Mouse (Mus musculus) small intestine, adult 2 months (tissue): Measurements from ENCODE around the gene Pla2g3. TPM values are rescaled to one million over a fixed set of nuclear protein-coding genes. Genes with fewer than 3 reads are reported as not detected.

Experiments
- H3K27ac ChIP-seq: fragments of 200-500 bp; 2 replicates; pipeline ENCODE4 v1.5.1; 2012; ENCODE audit warnings: low read depth, low read length, control low read depth, inconsistent platforms; ENCODE audit not compliant: insufficient read depth
- H3K27me3 ChIP-seq: fragments of 200-500 bp; 2 replicates; pipeline ENCODE4 v1.6.1; 2012; ENCODE audit warnings: mild to moderate bottlenecking, moderate library complexity, low read length, inconsistent platforms; ENCODE audit not compliant: control insufficient read depth, insufficient read depth
- H3K36me3 ChIP-seq: fragments of 200-500 bp; 2 replicates; pipeline ENCODE4 v1.6.1; 2012; ENCODE audit warnings: mild to moderate bottlenecking, low read length, control low read depth, inconsistent platforms; ENCODE audit not compliant: control insufficient read depth, insufficient read depth
- H3K4me1 ChIP-seq: fragments of 200-500 bp; 2 replicates; pipeline ENCODE4 v1.6.1; 2012; ENCODE audit warnings: low read length, inconsistent platforms, mixed read lengths; ENCODE audit not compliant: control insufficient read depth, insufficient read depth, insufficient read length
- H3K4me3 ChIP-seq: fragments of 200-500 bp; 2 replicates; pipeline ENCODE4 v1.5.1; 2012; ENCODE audit warnings: low read depth, mild to moderate bottlenecking, control low read depth, inconsistent platforms, low read length, moderate library complexity
- CTCF ChIP-seq: fragments of 200-500 bp; IDR thresholded peaks from 2 replicates; pipeline ENCODE4 v1.5.1; 2012; ENCODE audit warnings: low read depth, mild to moderate bottlenecking, control low read depth, inconsistent platforms, low read length, moderate library complexity, mixed read lengths; ENCODE audit not compliant: insufficient replicate concordance, insufficient read length; ENCODE audit errors: extremely low read depth
- POLR2A ChIP-seq: fragments of 200-500 bp; IDR thresholded peaks from 2 replicates; pipeline ENCODE4 v1.6.1; 2012; ENCODE audit warnings: low read depth, mild to moderate bottlenecking, control low read depth, inconsistent platforms, low read length, moderate library complexity
- WGBS: fragments of 180-500 bp; shearing (Covaris S2); methylation state at CpG from one replicate; pipeline ENCODE4 v1.1.7; 2018; 5-methylcytosine and 5-hydroxymethylcytosine counted together
- polyA plus RNA-seq: library from polyadenylated mRNA; depleted of rRNA; stranded (reverse); fragments of >200 nt; gene quantifications from 2 replicates; pipeline ENCODE4 v1.2.3, GENCODE M21; 2012

Pla2g3 gene
- polyA plus RNA-seq, 1 experiment: 0.48 TPM

- Histone ChIP-seq H3K27ac (peak overlapping the region; percentile 10; the same call in 1 of the 2 replicates), H3K36me3 (peaks cover 3% of the 10 kb centered on the region; the same call in 1 of the 2 replicates), H3K27me3 (no peaks in the 10 kb centered on the region), H3K4me3 (peak overlapping the region; percentile 78), H3K4me1 (peaks cover 21% of the 10 kb centered on the region)
- 75% methylated on average over 3 of the region's 3 CpGs for WGBS
- TF ChIP-seq CTCF (no peak), POLR2A (no peak)
Observed at GRCm38 (mm10) chr11:3537711-3538110, 49.6 kb downstream of the Pla2g3 start.

GRCm38 (mm10) chr11:3538341-3538740 is 50.3 kb downstream of the Pla2g3 start:
- no peaks in the 10 kb centered on the region for H3K27me3 ChIP-seq
- no peak for TF ChIP-seq POLR2A
- H3K36me3 ChIP-seq: no peaks in the 10 kb centered on the region
- peak overlapping the region; percentile 78 for H3K4me3 ChIP-seq
- H3K27ac ChIP-seq: peak overlapping the region; percentile 32
- peaks cover 21% of the 10 kb centered on the region for H3K4me1 ChIP-seq
- 55% methylated on average over 4 of the region's 4 CpGs for WGBS

GRCm38 (mm10) chr11:3539111-3539825 is 51.2 kb downstream of the Pla2g3 start:
- Histone ChIP-seq H3K27ac (peak overlapping the region; percentile 78), H3K4me3 (peak overlapping the region; percentile 78), H3K4me1 (peaks cover 21% of the 10 kb centered on the region), H3K27me3 (no peaks in the 10 kb centered on the region), H3K36me3 (no peaks in the 10 kb centered on the region)
- WGBS: 2% methylated on average over 33 of the region's 33 CpGs
- TF ChIP-seq CTCF (no peak), POLR2A (peak; percentile 96)

GRCm38 (mm10) chr11:3539826-3540196 is 51.7 kb downstream of the Pla2g3 start:
- TF ChIP-seq POLR2A (no peak), CTCF (peak; percentile 42; the same call in 1 of the 2 replicates)
- Histone ChIP-seq H3K4me3 (peak overlapping the region; percentile 72), H3K36me3 (no peaks in the 10 kb centered on the region), H3K27me3 (no peaks in the 10 kb centered on the region), H3K4me1 (peaks cover 20% of the 10 kb centered on the region), H3K27ac (peak overlapping the region; percentile 78)
- 36% methylated on average over 4 of the region's 4 CpGs for WGBS

- 91% methylated on average over 23 of the region's 23 CpGs for WGBS
- TF ChIP-seq POLR2A (no peak), CTCF (no peak)
- H3K27ac ChIP-seq: peak within 1 kb of the TSS; percentile 78
- peaks cover 18% of the 10 kb centered on the region for H3K4me1 ChIP-seq
- H3K4me3 ChIP-seq: peak within 1 kb of the TSS; percentile 72
- H3K27me3 ChIP-seq: no peaks in the 10 kb centered on the region
- H3K36me3 ChIP-seq: no peaks in the 10 kb centered on the region
Observed at GRCm38 (mm10) chr11:3540451-3541085, 52.5 kb downstream of the Pla2g3 start, which contains the start of gene Smtn. TSS of gene Smtn (minus strand) at chr11:3540612.

GRCm38 (mm10) chr11:3541932-3542331 is 53.8 kb downstream of the Pla2g3 start:
- H3K36me3 ChIP-seq: no peaks in the 10 kb centered on the region
- no peak overlapping the region for H3K4me3 ChIP-seq
- peaks cover 12% of the 10 kb centered on the region for H3K4me1 ChIP-seq
- no peak for TF ChIP-seq POLR2A
- TF ChIP-seq CTCF: no peak
- H3K27me3 ChIP-seq: no peaks in the 10 kb centered on the region
- 77% methylated on average over 3 of the region's 3 CpGs for WGBS
- H3K27ac ChIP-seq: no peak overlapping the region

- TF ChIP-seq CTCF (no peak), POLR2A (no peak)
- Histone ChIP-seq H3K4me3 (no peak overlapping the region), H3K27me3 (no peaks in the 10 kb centered on the region), H3K4me1 (peaks cover 8% of the 10 kb centered on the region; the same call in 1 of the 2 replicates), H3K27ac (no peak overlapping the region), H3K36me3 (no peaks in the 10 kb centered on the region)
- 51% methylated on average over 5 of the region's 5 CpGs for WGBS
Observed at GRCm38 (mm10) chr11:3543001-3543400, 54.9 kb downstream of the Pla2g3 start.
